ENCODE assay signal across 35 mouse cellular contexts in the genomic region with DNA sequence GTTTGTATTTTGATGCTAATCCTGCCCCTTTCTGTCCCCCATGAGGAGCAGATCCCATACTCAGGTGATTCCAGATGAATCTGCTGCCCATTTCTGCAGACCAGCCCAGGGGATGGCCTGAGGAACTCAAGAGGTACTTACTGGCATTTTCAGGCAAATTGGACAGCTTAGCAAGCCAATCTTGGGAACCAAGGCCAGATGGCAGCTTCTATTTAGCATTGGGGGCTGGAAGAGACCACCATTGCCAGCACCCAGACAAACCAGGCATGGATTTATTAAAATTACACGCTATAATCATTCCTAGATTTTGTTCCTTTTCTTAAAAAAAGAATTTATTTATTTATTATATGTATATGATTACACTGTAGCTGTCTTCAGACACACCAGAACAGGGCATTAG.
"Had no signal": no experiment of that assay in that cellular context is flagged by ENCODE, and none has a peak within 500 bp of the region (broad histone marks: within the 10 kb centered on the region; RNA-seq: fewer than 3 reads in every experiment).

No protein-coding gene starts in this region.

- H3K36me3 ChIP-seq: heart, embryonic 10.5 days; heart, embryonic 12.5 days; heart, embryonic 13.5 days; heart, embryonic 15.5 days; hindbrain, embryonic 10.5 days; hindbrain, embryonic 12.5 days; hindbrain, embryonic 13.5 days; hindbrain, embryonic 15.5 days; intestine, embryonic 15.5 days; kidney, embryonic 15.5 days had no signal

- H3K9me3 ChIP-seq: heart, embryonic 10.5 days; heart, embryonic 13.5 days; heart, embryonic 15.5 days; intestine, embryonic 15.5 days; kidney, embryonic 15.5 days had no signal

- H3K4me3 ChIP-seq: heart, embryonic 10.5 days; heart, embryonic 12.5 days; heart, embryonic 13.5 days; heart, embryonic 15.5 days; hindbrain, embryonic 10.5 days; hindbrain, embryonic 12.5 days; hindbrain, embryonic 13.5 days; hindbrain, embryonic 15.5 days; intestine, embryonic 15.5 days; kidney, embryonic 15.5 days; layer of hippocampus, adult 2 months had no signal

- DNase-seq: heart, postnatal 10 days; heart, postnatal 14 days; heart, postnatal 36 days; heart, postnatal 4 days; kidney, adult 11 months; kidney, adult 18-20 months; kidney, adult 2 months; kidney, adult 8-10 months; kidney, adult 9 months; kidney, postnatal 10 days; kidney, postnatal 14 days; kidney, postnatal 25 days; kidney, postnatal 36 days; kidney, postnatal 4 days; layer of hippocampus, adult 9-11 months; layer of hippocampus, postnatal 36 days had no signal

- H3K27me3 ChIP-seq: heart, embryonic 12.5 days; heart, embryonic 13.5 days; heart, embryonic 15.5 days; hindbrain, embryonic 12.5 days; hindbrain, embryonic 13.5 days; hindbrain, embryonic 15.5 days; intestine, embryonic 15.5 days; kidney, embryonic 15.5 days had no signal

- H3K4me1 ChIP-seq: heart, embryonic 10.5 days; heart, embryonic 12.5 days; heart, embryonic 13.5 days; heart, embryonic 15.5 days; hindbrain, embryonic 10.5 days; hindbrain, embryonic 12.5 days; hindbrain, embryonic 13.5 days; hindbrain, embryonic 15.5 days; intestine, embryonic 15.5 days; kidney, embryonic 15.5 days had no signal

- H3K9ac ChIP-seq: heart, embryonic 12.5 days; heart, embryonic 13.5 days; heart, embryonic 15.5 days; hindbrain, embryonic 12.5 days; hindbrain, embryonic 13.5 days; hindbrain, embryonic 14.5 days; hindbrain, embryonic 15.5 days; intestine, embryonic 15.5 days; kidney, embryonic 15.5 days had no signal

- H3K4me2 ChIP-seq: heart, embryonic 11.5 days; heart, embryonic 12.5 days; heart, embryonic 13.5 days; heart, embryonic 15.5 days; hindbrain, embryonic 12.5 days; hindbrain, embryonic 13.5 days; hindbrain, embryonic 14.5 days; hindbrain, embryonic 15.5 days; intestine, embryonic 15.5 days; kidney, embryonic 15.5 days had no signal

- H3K27ac ChIP-seq: heart, embryonic 10.5 days; heart, embryonic 13.5 days; heart, embryonic 15.5 days; hindbrain, embryonic 10.5 days; hindbrain, embryonic 12.5 days; hindbrain, embryonic 13.5 days; hindbrain, embryonic 14.5 days; hindbrain, embryonic 15.5 days; hindbrain, postnatal 0 days; intestine, embryonic 15.5 days; kidney, embryonic 15.5 days; kidney, postnatal 0 days; layer of hippocampus, adult 2 months had no signal

- ATAC-seq: hindbrain, embryonic 16.5 days; hindbrain, postnatal 0 days; inflammation-experienced regulatory T-cells, adult 6 months; intestine, embryonic 15.5 days; intestine, embryonic 16.5 days; intestine, postnatal 0 days had no signal
